Mouse (Mus musculus) MEL (cell line): ENCODE measurements around the gene Pou2f2. TPM values are rescaled to one million over a fixed set of nuclear protein-coding genes. Genes with fewer than 3 reads are reported as not detected.

Experiments
- DNase-seq: peaks from one replicate; pipeline ENCODE4 v3.0.0; 2011; ENCODE audit warnings: low read depth, low spot score
- H3K27ac ChIP-seq: 2 replicates; pipeline ENCODE4 v1.5.1; 2012; ENCODE audit warnings: low read depth, mild to moderate bottlenecking, control low read depth, low read length, moderate library complexity; ENCODE audit not compliant: control insufficient read depth
- H3K27me3 ChIP-seq, 2 experiments: fragments of 150-350 bp in 1 of 2; sonication (generic) in 1 of 2; 2 replicates each; pipeline ENCODE4 v1.6.1; 2012; ENCODE audit warnings: low read length in 2 of 2, mild to moderate bottlenecking in 2 of 2, improper control_type of control experiment in 1 of 2, moderate library complexity in 1 of 2; ENCODE audit not compliant: insufficient read depth in 2 of 2, control insufficient read depth in 1 of 2
- H3K36me3 ChIP-seq, 2 experiments: 2 replicates each; pipeline ENCODE4 v1.6.1; 2012 to 2014; ENCODE audit warnings: low read length in 2 of 2, improper control_type of control experiment in 1 of 2, inconsistent platforms in 1 of 2, mild to moderate bottlenecking in 1 of 2; ENCODE audit not compliant: insufficient read depth in 2 of 2, control insufficient read depth in 1 of 2
- H3K4me1 ChIP-seq, 2 experiments: fragments of 150-350 bp in 1 of 2; sonication (generic) in 1 of 2; 2 replicates each; pipeline ENCODE4 v1.6.1; 2012; ENCODE audit warnings: low read length in 2 of 2, improper control_type of control experiment in 1 of 2, mild to moderate bottlenecking in 1 of 2; ENCODE audit not compliant: insufficient read depth in 2 of 2, control insufficient read depth in 1 of 2
- H3K4me3 ChIP-seq, 2 experiments: fragments of 150-350 bp in 1 of 2; sonication (generic) in 1 of 2; 2 replicates each; pipeline ENCODE4 v1.5.1; 2012; ENCODE audit warnings: low read depth in 2 of 2, low read length in 2 of 2, mild to moderate bottlenecking in 2 of 2, moderate library complexity in 2 of 2, control low read depth in 1 of 2, improper control_type of control experiment in 1 of 2; ENCODE audit not compliant: control insufficient read depth in 1 of 2, insufficient read depth in 1 of 2
- H3K79me2 ChIP-seq: 2 replicates; pipeline ENCODE4 v1.6.1; 2012; ENCODE audit warnings: mild to moderate bottlenecking, low read length, moderate library complexity; ENCODE audit not compliant: control insufficient read depth, poor library complexity, insufficient read depth
- H3K9ac ChIP-seq: 2 replicates; pipeline ENCODE4 v1.6.1; 2012; ENCODE audit warnings: low read depth, mild to moderate bottlenecking, control low read depth, low read length, moderate library complexity; ENCODE audit not compliant: control insufficient read depth, poor library complexity, severe bottlenecking
- H3K9me3 ChIP-seq: fragments of 150-350 bp; sonication (generic); replicated peaks from 2 replicates; pipeline ENCODE4 v1.6.1; 2012; ENCODE audit warnings: mild to moderate bottlenecking, low read length, improper control_type of control experiment, moderate library complexity; ENCODE audit not compliant: insufficient read depth
- CHD1 ChIP-seq: IDR thresholded peaks from 2 replicates; pipeline ENCODE4 v1.6.1; 2012; ENCODE audit warnings: low read depth, mild to moderate bottlenecking, inconsistent platforms, low read length, improper control_type of control experiment
- CTCF ChIP-seq, 3 experiments: IDR thresholded peaks in 2 of 3; conservative IDR thresholded peaks in 1 of 3; 2 replicates each; pipeline ENCODE4 v1.5.1; 2011 to 2012; ENCODE audit warnings: low read length in 3 of 3, low read depth in 2 of 3, mild to moderate bottlenecking in 2 of 3, improper control_type of control experiment in 1 of 3, inconsistent platforms in 1 of 3, mixed read lengths in 1 of 3, moderate library complexity in 1 of 3; ENCODE audit not compliant: control insufficient read depth in 1 of 3, insufficient read depth in 1 of 3, poor library complexity in 1 of 3, severe bottlenecking in 1 of 3
- E2F4 ChIP-seq: IDR thresholded peaks from 2 replicates; pipeline ENCODE4 v1.6.1; 2011; ENCODE audit warnings: low read depth, low read length, improper control_type of control experiment, borderline replicate concordance
- ELF1 ChIP-seq: IDR thresholded peaks from 2 replicates; pipeline ENCODE4 v1.6.1; 2014; ENCODE audit warnings: low read depth, mild to moderate bottlenecking, inconsistent platforms, low read length, improper control_type of control experiment, moderate library complexity
- ETS1 ChIP-seq: IDR thresholded peaks from 2 replicates; pipeline ENCODE4 v1.6.1; 2012; ENCODE audit warnings: low read depth, mild to moderate bottlenecking, inconsistent platforms, low read length, improper control_type of control experiment, moderate library complexity
- GABPA ChIP-seq: IDR thresholded peaks from 2 replicates; pipeline ENCODE4 v1.6.1; 2012; ENCODE audit warnings: low read depth, mild to moderate bottlenecking, inconsistent platforms, low read length, improper control_type of control experiment, moderate library complexity
- JUND ChIP-seq: IDR thresholded peaks from 2 replicates; pipeline ENCODE4 v1.6.1; 2011; ENCODE audit warnings: low read depth, mild to moderate bottlenecking, improper control_type of control experiment, low read length
- KAT2A ChIP-seq: conservative IDR thresholded peaks from 2 replicates; pipeline ENCODE4 v1.6.1; 2012; ENCODE audit warnings: low read depth, low read length, improper control_type of control experiment, inconsistent platforms
- MAFK ChIP-seq: IDR thresholded peaks from 2 replicates; pipeline ENCODE4 v1.6.1; 2011; ENCODE audit warnings: low read depth, mild to moderate bottlenecking, low read length, improper control_type of control experiment, borderline replicate concordance
- MAX ChIP-seq: IDR thresholded peaks from 2 replicates; pipeline ENCODE4 v1.6.1; 2011; ENCODE audit warnings: low read length, improper control_type of control experiment
- MAZ ChIP-seq: IDR thresholded peaks from 2 replicates; pipeline ENCODE4 v1.6.1; 2012; ENCODE audit warnings: low read depth, mild to moderate bottlenecking, inconsistent platforms, low read length, improper control_type of control experiment
- MXI1 ChIP-seq: IDR thresholded peaks from 2 replicates; pipeline ENCODE4 v1.6.1; 2011; ENCODE audit warnings: mild to moderate bottlenecking, low read depth, low read length, improper control_type of control experiment
- NELFE ChIP-seq: IDR thresholded peaks from 2 replicates; pipeline ENCODE4 v1.6.1; 2011; ENCODE audit warnings: low read depth, low read length, improper control_type of control experiment
- NRF1 ChIP-seq: IDR thresholded peaks from 2 replicates; pipeline ENCODE4 v1.6.1; 2014; ENCODE audit warnings: low read depth, mild to moderate bottlenecking, inconsistent platforms, low read length, improper control_type of control experiment, moderate library complexity; ENCODE audit not compliant: poor library complexity, insufficient read depth, severe bottlenecking
- POLR2A ChIP-seq, 2 experiments: IDR thresholded peaks; 2 replicates each; pipeline ENCODE4 v1.6.1; 2011 to 2012; ENCODE audit warnings: low read length in 2 of 2, mild to moderate bottlenecking in 2 of 2, control low read depth in 1 of 2, improper control_type of control experiment in 1 of 2, low read depth in 1 of 2, moderate library complexity in 1 of 2; ENCODE audit not compliant: control insufficient read depth in 1 of 2, insufficient read depth in 1 of 2, poor library complexity in 1 of 2
- POLR2AphosphoS2 ChIP-seq: IDR thresholded peaks from 2 replicates; pipeline ENCODE4 v1.6.1; 2011; ENCODE audit warnings: low read length, improper control_type of control experiment
- RAD21 ChIP-seq: IDR thresholded peaks from 2 replicates; pipeline ENCODE4 v1.6.1; 2011; ENCODE audit warnings: mild to moderate bottlenecking, low read depth, low read length, improper control_type of control experiment
- RCOR1 ChIP-seq: IDR thresholded peaks from 2 replicates; pipeline ENCODE4 v1.6.1; 2012; ENCODE audit warnings: low read depth, mild to moderate bottlenecking, inconsistent platforms, low read length, improper control_type of control experiment
- SIN3A ChIP-seq: IDR thresholded peaks from 2 replicates; pipeline ENCODE4 v1.6.1; 2012; ENCODE audit warnings: low read length, improper control_type of control experiment, inconsistent platforms
- SMC3 ChIP-seq: IDR thresholded peaks from 2 replicates; pipeline ENCODE4 v1.6.1; 2011; ENCODE audit warnings: low read depth, low read length, improper control_type of control experiment
- TBP ChIP-seq: IDR thresholded peaks from 2 replicates; pipeline ENCODE4 v1.8.0; 2011; ENCODE audit warnings: low read depth, low read length, improper control_type of control experiment
- UBTF ChIP-seq: IDR thresholded peaks from 2 replicates; pipeline ENCODE4 v1.6.1; 2012; ENCODE audit warnings: low read depth, mild to moderate bottlenecking, inconsistent platforms, low read length, improper control_type of control experiment, moderate library complexity, borderline replicate concordance; ENCODE audit not compliant: insufficient read depth
- USF2 ChIP-seq, 2 experiments: IDR thresholded peaks; 2 replicates each; pipeline ENCODE4 v1.6.1; 2011 to 2012; ENCODE audit warnings: improper control_type of control experiment in 2 of 2, low read length in 2 of 2, borderline replicate concordance in 1 of 2, inconsistent platforms in 1 of 2, low read depth in 1 of 2, mild to moderate bottlenecking in 1 of 2; ENCODE audit not compliant: insufficient read depth in 1 of 2
- ZC3H11A ChIP-seq: IDR thresholded peaks from 2 replicates; pipeline ENCODE4 v1.6.1; 2012; ENCODE audit warnings: low read depth, mild to moderate bottlenecking, inconsistent platforms, low read length, improper control_type of control experiment
- ZKSCAN1 ChIP-seq: IDR thresholded peaks from 2 replicates; pipeline ENCODE4 v1.6.1; 2012; ENCODE audit warnings: low read depth, mild to moderate bottlenecking, inconsistent platforms, low read length, improper control_type of control experiment, moderate library complexity
- ZMIZ1 ChIP-seq: IDR thresholded peaks from 2 replicates; pipeline ENCODE4 v1.6.1; 2012; ENCODE audit warnings: low read depth, mild to moderate bottlenecking, inconsistent platforms, low read length, improper control_type of control experiment, moderate library complexity
- polyA plus RNA-seq, 2 experiments: library from polyadenylated mRNA; stranded (reverse) in 1 of 2; unstranded in 1 of 2; fragments of >175 nt in 1 of 2; fragments of >200 nt in 1 of 2; gene quantifications; 2 replicates each; pipeline versions ENCODE4 v1.2.1 to v1.2.4; 2012; ENCODE audit warnings: low replicate concordance in 2 of 2, low read depth in 1 of 2; ENCODE audit not compliant: insufficient read length in 2 of 2, insufficient read depth in 1 of 2, missing spikeins in 1 of 2
- total RNA-seq: library from RNA; depleted of rRNA; stranded (reverse); fragments of 300-350 nt; gene quantifications from 2 replicates; pipeline ENCODE4 v1.2.3, GENCODE M21; 2012

The Pou2f2 gene
- total and polyA plus RNA-seq, 3 experiments = 0.73 to 6.4 TPM; not detected in 1

DNA sequence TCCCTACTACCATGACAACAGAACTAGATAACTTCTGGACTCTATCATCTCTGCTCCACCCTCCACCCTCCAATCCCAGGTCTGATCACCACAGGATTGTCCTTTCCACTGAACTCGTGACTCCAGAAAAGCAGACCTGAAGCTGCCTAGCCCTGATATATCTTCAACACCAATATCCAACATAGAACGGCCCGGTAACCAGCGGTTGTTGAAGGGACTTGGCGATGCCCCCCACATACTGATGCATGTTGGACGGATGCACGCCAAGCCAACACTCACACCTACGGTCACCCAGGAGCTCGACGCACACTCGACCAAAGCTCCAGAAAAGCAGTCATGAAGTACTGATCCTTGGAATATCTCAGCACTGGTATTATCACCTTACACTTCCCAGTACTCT, 48.3 kb downstream of the Pou2f2 start:
- DNase-seq = no peak
- H3K36me3 ChIP-seq = no peaks in the 10 kb centered on the region
- no peak overlapping the region for H3K27ac ChIP-seq
- H3K4me3 ChIP-seq = no peak overlapping the region
- no peaks in the 10 kb centered on the region for H3K79me2 ChIP-seq
- no peaks in the 10 kb centered on the region for H3K27me3 ChIP-seq
- H3K9ac ChIP-seq = no peak overlapping the region
- H3K9me3 ChIP-seq = no peaks in the 10 kb centered on the region
- TF ChIP-seq POLR2A (IDR thresholded peaks at IDR 0.05; ENCODE audit: control insufficient read depth in 1 of 2, insufficient read depth in 1 of 2, low read depth in 1 of 2, low read length in 2 of 2, poor library complexity in 1 of 2) = no peak
- no peak for TF ChIP-seq MXI1
- TF ChIP-seq TBP = no peak
- no peak for TF ChIP-seq MAZ
- TF ChIP-seq ETS1 = no peak
- no peak for TF ChIP-seq RCOR1
- no peak for TF ChIP-seq KAT2A
- no peak for TF ChIP-seq E2F4
- TF ChIP-seq GABPA = no peak
- TF ChIP-seq ZKSCAN1 = no peak
- no peak for TF ChIP-seq RAD21
- no peak for TF ChIP-seq SMC3
- TF ChIP-seq USF2 (IDR thresholded peaks at IDR 0.05; ENCODE audit: borderline replicate concordance in 1 of 2, insufficient read depth in 1 of 2, low read depth in 1 of 2, low read length in 2 of 2) = no peak
- no peak for TF ChIP-seq POLR2AphosphoS2
- TF ChIP-seq MAFK = no peak
- TF ChIP-seq NELFE = no peak
- TF ChIP-seq CTCF (IDR thresholded peaks at IDR 0.05 in 2 of 3, conservative IDR thresholded peaks at IDR 0.05 in 1 of 3; ENCODE audit: control insufficient read depth in 1 of 3, insufficient read depth in 1 of 3, low read depth in 2 of 3, low read length in 3 of 3, poor library complexity in 1 of 3, severe bottlenecking in 1 of 3) = no peak
- TF ChIP-seq MAX = no peak
- no peak for TF ChIP-seq ELF1
- no peak for TF ChIP-seq CHD1
- H3K4me1 ChIP-seq = peaks cover 0 to 7% of the 10 kb centered on the region in 2 experiments; a peak in 1 of 4 replicates

DNA sequence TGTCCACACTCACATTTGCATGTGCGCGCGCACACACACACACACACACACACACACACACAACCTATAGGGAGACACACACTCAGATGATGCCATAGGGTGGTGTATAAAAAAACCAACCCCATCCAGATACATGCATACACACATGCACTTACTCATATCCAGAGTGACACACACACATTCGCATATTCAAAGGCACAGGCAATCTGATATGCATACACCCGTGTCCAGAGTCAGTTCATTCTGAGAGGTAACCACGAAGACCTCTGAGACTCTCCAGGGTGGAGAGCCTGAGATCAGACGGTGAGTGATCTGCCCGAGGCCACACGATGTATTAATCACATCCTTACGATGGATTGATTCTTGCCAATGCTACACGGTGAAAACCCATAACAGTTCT, 49.0 kb downstream of the Pou2f2 start:
- H3K9me3 ChIP-seq = no peaks in the 10 kb centered on the region
- no peak overlapping the region for H3K4me3 ChIP-seq
- H3K27ac ChIP-seq = no peak overlapping the region
- H3K27me3 ChIP-seq = no peaks in the 10 kb centered on the region
- TF ChIP-seq UBTF (no peak), SIN3A (no peak), JUND (no peak), ELF1 (no peak), ZMIZ1 (no peak), NRF1 (no peak), ZC3H11A (no peak)
- H3K4me1 ChIP-seq = peaks cover 0 to 7% of the 10 kb centered on the region in 2 experiments; a peak in 1 of 4 replicates
- H3K9ac ChIP-seq = no peak overlapping the region
- DNase-seq = no peak
- H3K79me2 ChIP-seq = no peaks in the 10 kb centered on the region
- H3K36me3 ChIP-seq = no peaks in the 10 kb centered on the region
